Mouse (Mus musculus) right cerebral cortex, postnatal 14 days (tissue): ENCODE results near the gene Picalm.

Experiments
- DNase-seq: peaks from one replicate; pipeline ENCODE4 v3.0.0; 2022

The Picalm gene

GRCm38 (mm10) chr7:90218122-90218521 lies 88.1 kb downstream of the Picalm start:
- no peak for DNase-seq

GRCm38 (mm10) chr7:90221487-90221886 lies 91.5 kb downstream of the Picalm start:
- DNase-seq: no peak

DNA sequence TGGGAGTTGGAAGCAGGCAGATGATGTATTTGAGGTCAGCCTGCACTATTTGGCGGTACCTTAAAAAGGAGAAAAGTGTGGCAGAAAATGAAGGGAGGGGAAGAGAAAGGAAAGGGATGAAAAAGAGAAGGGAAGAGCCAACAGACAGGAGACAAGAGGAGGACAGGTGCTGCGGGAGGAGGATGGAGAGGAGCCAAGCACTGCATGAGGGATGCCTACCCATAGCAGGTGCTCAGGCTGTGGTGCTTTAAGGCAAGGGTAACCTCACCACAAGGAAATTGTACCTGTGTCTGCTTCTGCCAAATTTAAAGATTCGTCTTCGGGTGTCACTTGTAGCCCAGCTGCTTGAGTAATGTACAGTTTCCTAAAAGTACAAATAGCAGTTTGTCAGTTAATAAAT lies 98.1 kb downstream of the Picalm start:
- DNase-seq: no peak

DNA sequence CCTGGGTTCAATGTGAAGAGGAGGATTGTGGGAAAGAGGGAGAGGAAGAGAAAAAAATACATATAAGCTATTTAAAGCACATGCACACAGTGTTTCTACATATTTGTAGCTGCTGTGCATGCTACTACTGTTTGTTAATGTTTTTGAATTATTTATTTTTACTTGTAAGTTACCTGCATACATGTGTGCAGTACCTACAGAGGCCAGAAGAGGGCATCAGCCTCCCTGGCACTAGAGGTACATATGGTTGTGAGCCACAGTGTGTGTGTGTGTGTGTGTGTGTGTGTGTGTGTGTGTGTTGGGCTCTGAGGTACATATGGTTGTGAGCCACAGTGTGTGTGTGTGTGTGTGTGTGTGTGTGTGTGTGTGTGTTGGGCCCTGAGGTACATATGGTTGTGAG lies 98.9 kb downstream of the Picalm start:
- DNase-seq: peak; percentile 23

DNA sequence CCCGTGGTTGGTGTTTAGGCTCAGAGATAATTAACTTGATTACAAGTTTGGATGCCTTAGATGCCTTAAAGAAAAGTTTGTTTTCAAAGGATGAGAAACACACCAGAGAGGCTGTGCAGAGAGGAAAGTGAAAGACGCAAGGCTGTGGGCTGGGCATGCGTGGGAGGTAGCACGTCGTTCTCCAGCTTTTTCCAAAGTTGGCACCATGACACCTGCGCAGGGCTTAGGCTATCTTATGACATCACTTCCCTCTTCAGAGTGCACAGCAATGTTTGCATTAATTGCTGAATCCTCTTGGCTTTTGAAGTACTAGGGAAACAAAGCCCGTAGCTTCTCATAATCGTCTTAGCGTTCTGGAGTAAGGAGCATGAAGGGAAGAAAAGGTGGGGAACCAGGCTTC lies 101.4 kb downstream of the Picalm start:
- peak; percentile 24 for DNase-seq

DNA sequence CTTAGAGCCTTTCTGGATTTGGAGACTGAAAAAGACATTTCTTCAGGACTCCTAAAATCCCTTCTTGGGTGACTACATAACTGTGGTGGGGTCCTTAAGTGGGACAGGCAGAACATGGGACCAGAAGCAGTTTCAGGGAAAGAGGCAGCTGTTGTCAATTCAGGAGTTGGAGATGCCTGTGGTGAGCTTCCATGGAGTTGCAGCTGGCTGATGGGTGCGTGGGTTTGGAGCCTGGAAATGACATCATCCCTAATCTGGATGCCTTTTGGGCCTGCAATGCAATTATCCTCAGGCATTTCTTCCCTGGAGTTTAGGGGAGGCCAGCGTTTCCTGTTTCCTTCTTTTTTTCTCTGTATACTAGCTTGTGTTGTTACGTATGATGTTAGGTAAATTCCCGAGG lies 103.9 kb downstream of the Picalm start:
- no peak for DNase-seq

DNA sequence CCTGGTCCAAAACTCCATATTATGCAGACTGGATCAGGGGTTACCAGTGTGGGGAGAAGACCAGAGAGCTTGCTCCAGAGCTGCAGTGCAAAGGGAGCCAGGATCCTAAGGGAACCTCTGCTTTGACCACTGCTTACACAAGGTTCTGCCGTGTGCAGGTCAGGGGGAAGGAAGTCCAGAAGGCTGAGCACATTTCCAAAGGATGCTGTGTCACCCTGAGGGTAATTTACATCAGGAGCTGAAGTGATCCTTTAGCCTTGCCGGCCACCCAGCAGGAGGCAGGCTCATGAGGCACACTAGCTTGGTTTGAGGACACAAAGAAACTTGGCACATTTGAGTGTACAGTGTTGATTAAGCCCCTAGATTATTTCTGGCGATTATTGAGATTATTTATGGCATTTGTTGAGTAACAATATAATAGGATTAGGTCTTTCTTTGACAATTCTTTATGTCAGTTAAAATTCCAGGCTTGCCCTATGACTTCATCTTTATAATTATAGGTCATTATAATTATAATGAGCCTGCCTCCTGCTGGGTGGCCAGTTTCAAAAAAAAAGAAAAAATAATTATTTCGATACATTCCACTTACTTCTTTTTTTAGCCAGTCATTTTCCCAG lies 106.4 kb downstream of the Picalm start:
- DNase-seq: no peak

- DNase-seq: no peak
These were observed 113.1 kb downstream of the Picalm start for GRCm38 (mm10) chr7:90243151-90243550.

DNA sequence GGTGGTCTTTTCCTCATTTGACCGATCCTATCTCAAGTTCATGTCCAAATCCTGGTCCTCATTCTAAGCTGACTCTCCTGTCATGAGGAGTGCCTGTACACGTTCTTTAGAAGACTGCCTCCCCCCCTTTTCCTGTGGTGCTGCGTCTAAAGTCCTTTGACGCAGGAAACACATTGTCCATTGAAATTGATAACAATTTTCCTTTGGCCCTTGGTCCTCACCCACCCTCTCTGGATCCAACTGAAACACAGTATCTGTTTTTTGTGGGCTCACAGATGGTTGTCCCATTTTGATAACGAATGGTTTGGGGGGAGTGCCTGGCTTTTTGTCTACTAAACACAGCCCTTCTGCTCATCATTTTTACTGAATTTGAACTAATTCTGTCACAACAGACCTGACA lies 113.6 kb downstream of the Picalm start:
- DNase-seq: no peak

DNA sequence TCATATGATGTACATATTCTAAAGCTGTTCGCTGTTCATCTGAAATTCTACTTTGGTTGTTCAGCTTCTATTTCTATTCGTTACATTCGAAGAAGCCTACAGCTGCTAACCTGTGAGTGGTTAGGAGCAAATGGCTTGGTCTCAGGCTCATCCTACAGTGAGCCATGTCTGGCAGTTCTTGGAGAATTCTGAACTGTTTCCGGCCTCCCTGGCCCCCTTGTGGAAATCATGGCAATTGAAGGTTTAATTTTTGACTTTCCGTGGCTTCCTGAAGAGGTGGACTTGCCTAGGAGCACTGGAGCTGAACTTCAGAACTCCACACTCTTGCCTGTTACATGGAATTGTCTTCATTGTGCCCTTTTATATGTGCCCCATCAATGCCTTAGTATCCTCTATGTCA lies 122.9 kb downstream of the Picalm start:
- DNase-seq: no peak

GRCm38 (mm10) chr7:90258701-90259100 lies 128.7 kb downstream of the Picalm start:
- no peak for DNase-seq

GRCm38 (mm10) chr7:90259899-90260298 lies 129.9 kb downstream of the Picalm start:
- DNase-seq: no peak

DNA sequence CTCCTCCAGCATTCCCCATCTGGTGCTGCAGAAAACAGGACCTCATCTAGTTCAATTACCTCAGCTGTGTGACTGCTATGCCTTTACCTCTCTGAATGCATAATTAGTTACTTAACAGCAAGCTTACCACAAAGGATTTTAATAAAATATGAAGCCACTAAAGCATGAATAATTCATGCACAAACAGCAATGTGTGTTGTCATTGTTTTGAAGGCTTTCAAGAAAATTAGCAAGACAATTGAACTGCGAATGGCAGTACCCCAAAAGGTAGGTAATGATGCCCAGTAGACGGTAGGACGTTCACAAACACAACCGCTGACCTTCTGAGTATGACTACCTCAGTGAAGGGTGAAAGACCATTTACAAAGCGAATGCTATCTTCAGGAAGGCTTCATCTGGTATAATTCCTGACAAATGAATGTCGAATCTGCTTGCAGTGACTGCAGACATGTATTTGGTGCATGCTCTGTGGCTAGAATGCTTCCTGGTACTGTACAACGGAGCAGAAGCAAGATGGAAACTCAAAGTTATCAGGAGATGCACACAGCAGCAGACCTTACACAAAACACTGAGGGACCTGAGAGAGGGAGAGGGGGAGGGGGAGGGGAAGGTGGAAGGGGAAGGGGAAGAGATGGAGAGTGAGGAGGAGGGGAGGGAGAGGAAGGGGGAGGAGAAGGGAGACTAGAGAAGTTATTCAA lies 132.0 kb downstream of the Picalm start:
- DNase-seq: no peak
